Mouse (Mus musculus) T-helper 17 cell (primary cell): Measurements from ENCODE around the gene Ttc28.

Source experiments
- in situ Hi-C, 2 experiments: fragments of 300-600 bp; cut with MboI, MseI; formaldehyde crosslinking; loops; 1 replicate in 1 of 2; 2 replicates in 1 of 2; pipeline ENCODE4 v1.15.1; 2025; ENCODE audit warnings: high pct_unique_total_duplicates in 2 of 2

The Ttc28 gene

DNA sequence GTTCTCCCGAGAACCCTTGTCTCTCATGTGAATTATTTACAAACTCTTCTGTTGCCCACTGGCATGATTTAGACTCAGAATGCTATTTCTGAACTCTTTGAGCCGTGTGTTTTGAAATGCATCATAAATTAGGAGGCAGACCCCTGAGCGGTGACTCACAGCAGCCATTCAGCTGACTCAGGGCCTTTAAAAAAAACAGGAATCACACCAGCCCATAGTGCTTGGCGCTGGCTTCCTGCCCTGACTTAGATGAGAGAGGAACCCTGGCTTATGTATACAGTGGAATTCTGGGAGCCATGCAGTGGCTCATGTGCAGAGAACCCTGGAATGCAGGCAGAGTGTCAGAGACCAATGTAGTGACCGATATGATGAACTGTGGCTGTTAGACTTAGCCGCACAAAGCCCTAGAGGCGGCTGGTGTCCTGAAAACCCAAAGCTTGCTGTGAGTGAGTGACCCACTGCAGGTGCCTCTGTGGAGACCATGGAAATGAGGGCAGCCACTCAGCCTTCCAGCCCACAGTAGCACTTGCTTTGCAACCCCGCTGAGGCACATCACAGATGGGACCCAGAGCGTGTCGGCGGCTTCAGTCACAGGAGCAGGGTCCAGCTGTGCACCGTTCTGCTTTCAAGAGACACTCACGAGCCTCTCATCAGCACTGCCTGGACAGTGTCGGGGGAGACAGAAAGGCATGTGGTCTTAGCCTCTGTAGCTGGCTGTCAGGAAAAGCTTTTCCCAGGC lies 348.9 kb downstream of the Ttc28 start:
- in situ Hi-C loops: no loop called here

DNA sequence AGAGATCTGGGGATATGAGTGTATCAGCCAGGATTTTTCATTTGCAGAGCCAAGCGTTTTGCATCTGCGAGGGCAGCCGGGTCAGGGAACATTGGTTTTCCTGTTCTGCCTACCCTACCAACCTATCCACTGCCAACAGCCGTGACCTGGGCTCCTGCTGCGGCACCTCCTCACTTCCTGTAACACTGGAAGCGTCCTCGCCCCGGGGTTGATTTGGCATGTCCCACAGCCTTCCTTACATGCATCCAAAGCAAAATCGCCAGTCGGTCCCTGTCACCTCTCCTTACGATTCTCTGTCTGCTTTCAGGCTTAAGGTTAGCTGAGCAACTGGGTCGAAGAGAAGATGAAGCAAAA lies 349.4 kb downstream of the Ttc28 start:
- in situ Hi-C loops: no loop called here

DNA sequence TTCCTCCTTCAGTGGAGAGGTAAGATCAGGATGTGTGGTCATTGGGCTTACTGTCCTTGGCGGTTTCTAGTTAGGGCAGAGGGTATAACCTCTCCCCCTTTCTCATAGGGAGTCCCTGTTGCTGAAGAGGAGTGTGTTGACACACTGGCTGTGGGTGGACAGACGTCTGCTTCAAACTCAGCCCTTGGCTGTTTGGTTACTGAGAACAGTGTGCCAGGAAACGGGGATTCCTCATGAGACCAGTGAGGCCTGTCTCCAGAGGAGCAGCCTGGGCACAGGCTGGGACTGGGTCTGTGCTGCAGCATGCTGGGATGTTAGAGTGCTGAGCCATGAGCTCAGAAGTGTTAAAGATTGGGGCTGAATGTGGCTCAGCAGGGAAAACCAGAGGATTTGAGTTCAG lies 350.1 kb downstream of the Ttc28 start:
- in situ Hi-C loops: loop anchor here in 1 of 2 experiments (10.0 kb wide), 1 partner anchor 305 kb away; no protein-coding TSS in a partner anchor

DNA sequence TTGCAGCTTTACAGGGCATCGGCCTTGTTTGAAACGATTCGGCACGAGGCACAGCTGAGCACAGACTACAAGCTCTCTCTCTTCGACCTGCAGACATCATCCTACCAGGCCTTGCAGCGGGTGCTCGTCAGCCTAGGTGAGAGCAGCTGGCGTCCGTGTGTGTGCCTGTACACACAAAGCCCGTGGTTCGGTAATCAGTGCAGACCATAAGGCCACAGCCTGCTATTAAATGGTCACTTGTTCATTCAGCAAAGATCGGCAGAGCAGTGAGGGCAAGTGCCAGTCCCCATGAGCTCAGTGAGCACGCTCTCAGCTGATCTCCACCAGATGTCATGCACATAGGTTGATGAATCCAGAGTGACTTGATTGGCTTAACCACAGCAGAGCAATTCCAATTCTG lies 351.4 kb downstream of the Ttc28 start:
- in situ Hi-C loops: loop anchor here in 1 of 2 experiments (10.0 kb wide), 1 partner anchor 304 kb away; no protein-coding TSS in a partner anchor

DNA sequence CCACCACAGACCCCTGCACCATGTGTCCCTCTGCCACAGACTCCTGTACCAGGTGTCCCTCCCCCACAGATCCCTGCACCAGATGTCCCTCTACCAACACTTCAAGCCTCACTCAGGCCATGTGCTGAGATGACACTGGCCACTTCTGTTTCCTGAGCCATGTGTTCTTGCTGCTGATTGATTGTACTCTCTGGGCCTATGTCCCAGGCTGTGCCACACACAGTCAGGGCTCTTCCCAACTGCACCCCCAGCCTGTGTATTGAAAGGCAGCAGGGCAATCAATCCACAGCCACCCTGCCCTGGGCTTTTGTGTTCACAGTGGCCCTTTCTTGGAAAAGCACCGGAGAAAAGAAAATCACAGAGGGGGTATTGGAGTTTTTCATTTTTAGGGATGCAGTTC lies 352.2 kb downstream of the Ttc28 start:
- in situ Hi-C loops: loop anchor here in 1 of 2 experiments (10.0 kb wide), 1 partner anchor 303 kb away; no protein-coding TSS in a partner anchor

DNA sequence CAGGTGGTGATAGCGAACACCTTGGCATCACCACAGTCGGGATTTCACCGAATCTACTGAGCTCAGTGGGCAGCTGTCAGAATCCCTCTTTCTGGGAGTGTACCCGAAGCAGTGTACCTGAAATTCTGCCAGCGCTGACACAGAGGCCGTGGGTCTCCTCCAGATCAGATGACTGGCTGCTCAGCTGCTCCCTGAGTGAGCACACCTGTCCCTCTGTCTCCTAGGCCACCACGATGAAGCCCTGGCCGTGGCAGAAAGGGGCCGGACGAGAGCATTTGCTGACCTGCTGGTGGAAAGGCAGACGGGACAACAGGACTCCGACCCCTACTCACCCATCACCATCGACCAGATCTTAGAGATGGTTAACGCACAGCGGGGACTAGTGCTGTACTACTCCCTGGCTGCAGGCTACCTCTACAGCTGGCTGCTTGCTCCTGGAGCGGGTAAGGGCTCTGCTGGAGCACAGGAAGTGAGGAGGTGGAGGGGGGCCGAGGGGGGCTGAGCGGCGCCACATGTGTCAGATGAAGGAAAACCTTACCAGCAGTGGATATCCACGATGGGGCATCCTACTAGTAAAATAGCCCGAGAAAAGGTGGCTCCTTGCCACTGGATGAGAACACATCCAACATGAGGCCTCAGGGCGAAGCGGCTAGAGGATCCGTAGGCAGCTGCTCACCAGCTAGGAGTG lies 353.6 kb downstream of the Ttc28 start:
- in situ Hi-C loops: loop anchor here in 1 of 2 experiments (10.0 kb wide), 1 partner anchor 302 kb away; no protein-coding TSS in a partner anchor

DNA sequence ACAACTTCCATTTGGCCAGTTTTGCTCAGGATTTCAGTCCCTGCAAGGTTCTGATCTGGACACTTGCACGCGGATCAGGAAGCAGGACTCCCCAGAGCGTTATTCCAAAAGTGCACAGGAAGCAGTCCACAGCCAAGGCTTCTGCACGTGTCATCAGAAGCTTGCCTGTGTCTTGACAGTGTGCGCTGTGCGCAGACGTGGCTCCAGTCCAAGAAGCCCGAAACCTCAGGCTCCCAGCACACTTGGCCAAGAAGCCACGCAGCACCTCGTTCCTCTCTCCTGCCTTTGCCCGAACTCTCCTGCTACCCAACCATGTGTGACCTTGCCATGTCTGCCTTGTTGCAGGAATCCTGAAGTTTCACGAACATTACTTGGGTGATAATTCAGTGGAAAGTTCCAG lies 355.5 kb downstream of the Ttc28 start:
- in situ Hi-C loops: loop anchor here in 1 of 2 experiments (10.0 kb wide), 1 partner anchor 300 kb away; no protein-coding TSS in a partner anchor

DNA sequence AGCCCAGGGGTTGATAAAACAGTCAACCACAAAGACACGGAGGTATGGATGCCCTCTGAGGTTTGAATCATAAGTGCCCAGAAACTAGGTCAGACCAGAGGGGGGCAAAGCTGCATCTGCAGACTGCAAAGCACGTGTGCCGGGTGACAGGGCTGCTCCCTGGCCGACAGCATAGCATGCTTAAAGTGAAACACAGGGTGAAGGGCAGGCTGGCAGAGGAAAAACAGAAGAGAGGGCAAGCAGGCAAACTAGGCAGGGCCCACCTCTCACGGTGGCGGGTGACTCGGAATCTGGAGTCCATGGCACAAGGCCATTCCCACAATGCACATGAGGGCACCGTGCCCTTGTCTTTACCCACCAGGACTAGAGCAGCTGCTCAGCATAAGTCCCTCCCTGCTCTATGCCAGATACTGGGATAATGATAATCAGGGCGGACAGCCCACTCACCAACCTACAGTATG lies 357.6 kb downstream of the Ttc28 start:
- in situ Hi-C loops: loop anchor here in 1 of 2 experiments (10.0 kb wide), 1 partner anchor 298 kb away; no protein-coding TSS in a partner anchor

DNA sequence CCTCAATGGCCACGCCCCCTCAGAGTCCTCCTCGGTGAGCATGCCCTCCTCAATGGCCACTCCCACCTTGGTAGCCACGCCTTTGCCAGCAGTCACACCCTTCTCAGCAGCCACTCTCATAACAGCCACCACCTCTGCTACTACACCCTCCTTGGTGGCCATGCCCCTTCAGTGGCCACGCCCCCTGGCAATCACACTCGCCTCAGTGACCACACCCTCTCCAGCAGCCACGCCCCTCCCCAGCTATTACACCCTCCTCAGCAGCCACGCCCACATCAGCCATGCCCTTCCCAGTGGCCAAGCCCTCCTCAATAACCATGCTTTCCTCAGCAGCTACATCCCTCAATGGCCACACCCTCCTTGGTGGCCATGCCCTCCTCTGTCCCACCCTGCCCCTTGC lies 359.6 kb downstream of the Ttc28 start:
- in situ Hi-C loops: loop anchor here in 1 of 2 experiments (10.0 kb wide), 1 partner anchor 296 kb away; no protein-coding TSS in a partner anchor

DNA sequence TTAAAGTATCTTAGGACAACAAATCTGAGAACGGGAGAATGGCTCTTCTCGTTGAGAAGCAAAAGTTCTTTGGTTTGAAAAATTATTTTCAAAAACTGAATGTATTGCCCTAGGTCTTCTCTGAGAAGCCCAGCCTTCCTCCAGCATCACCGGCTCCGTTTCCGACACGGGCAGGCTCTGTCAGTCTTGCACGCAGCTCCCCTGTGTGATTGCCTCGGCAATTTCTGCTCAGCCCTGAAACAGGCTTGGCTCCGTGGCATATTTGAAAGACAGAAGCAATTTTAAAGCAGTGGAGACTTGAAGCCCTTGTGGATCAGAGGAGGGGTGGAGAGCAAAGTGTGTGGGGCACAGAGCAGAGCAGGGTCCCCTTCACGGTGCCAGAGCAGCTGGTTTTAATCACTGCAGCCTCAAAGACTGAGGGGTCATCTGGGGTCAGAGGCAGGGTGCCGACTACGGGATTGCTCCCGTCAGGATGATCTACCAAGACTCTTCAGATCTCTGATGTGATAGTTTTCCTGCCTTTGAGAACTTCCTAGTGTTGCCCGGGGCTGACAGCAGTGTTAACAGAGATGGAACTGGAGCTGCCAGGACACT lies 363.9 kb downstream of the Ttc28 start:
- in situ Hi-C loops: no loop called here

DNA sequence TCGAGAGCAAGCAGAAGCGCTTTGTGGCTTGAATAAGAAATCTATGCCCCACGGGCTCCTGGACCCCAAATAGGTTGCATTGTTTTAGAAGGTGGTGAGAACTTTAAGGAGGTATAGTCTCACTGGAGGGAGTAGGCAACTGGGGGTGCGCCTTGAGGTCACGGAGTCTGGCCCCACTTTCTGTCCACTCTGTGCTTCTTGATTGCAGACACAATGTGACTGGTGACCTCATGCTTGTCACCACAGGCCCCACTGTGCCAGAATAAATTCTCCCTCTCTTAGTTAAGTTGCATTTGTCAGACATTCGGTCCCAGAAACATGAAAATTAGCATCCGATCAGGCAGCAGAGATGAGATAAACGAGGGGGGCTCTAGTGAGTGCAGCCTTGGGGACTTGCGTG lies 364.5 kb downstream of the Ttc28 start:
- in situ Hi-C loops: no loop called here

DNA sequence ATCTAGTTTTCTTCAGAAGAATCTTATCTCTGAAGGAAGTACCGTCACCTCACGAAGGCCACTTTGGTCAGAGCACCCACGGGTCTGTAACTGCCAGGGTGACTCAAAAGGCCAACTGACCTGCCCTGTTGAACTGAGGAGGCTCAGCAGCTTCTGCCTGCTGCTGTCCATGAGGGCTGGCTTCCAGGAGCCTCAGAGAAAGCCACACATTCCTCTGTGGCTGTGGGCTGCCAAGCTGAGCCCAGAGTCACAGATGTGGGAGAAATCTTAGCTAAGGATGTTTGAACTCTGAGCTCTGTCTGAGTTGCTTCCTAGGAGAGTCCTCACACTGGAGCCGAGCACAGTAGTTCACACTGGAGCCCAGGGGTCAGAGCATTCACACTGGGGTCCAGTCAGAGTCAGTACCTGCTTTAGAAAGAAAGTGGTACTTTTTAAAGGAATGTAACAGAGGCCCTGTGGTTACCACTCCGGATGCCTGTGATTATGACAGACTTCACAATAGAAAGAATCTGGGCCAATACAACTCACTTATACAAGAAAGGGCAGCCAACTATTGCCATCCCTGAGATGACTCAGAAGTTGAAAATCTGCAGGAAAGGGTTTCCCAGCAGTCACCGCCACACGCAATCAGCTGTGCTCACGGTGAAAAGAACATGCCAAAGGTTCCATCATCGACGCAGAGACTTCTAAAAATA lies 368.1 kb downstream of the Ttc28 start:
- in situ Hi-C loops: no loop called here

DNA sequence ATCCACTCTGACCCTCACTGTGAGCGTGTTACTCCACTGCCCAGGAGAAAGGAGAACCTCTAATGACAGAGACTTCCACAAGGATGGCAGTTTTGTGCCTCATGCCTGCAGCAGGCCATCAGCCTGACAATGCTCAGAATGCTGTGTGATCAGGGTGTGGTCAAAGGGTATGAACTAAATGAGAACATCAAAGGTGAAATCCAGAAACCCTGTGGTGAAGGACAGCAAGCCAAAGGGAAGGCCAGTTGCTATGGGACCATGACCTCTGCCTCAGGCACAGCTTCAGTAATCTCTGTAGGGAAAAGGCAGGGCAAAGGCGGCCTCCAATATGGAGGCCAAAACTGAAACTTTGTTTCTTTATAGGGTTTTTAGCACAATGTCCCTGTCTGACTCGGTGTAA lies 372.5 kb downstream of the Ttc28 start:
- in situ Hi-C loops: no loop called here

DNA sequence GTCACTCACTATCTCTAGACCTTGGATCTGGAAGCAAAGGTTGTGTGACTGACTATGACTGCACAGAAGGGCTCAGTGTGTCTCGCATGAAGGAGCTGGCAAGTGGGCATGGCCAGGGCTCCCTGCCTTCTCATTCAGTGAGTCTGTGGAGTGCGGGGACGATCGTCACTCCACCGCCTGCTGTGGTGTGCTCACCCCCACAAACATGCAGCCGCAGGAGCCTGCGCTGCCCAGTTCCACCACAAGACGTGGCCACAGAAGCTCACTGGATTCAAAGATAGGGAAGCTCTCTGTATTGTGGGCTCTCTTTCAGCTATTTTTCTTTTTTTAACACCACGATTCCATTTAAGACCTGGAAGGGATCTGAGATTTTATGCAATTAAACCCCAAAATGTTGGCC lies 374.8 kb downstream of the Ttc28 start:
- in situ Hi-C loops: no loop called here

DNA sequence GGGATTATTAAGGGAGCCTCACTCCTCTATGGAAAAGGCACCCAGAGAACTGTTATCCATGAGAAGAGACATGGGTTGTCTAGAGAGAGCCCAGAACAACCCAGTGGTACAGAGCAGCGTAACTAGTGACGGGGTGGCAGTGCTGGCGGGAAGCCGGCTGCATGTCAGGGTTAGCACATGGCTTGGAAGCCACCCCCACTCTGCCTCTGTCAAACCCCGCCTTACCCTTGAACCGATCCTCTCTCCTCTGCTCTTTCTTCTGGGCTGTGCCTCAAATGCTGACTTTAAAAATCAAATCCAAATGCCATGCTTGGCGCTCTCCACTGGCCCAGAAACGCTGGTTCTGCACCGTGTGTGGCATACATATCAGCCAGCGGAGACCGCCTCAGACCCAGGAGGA lies 375.2 kb downstream of the Ttc28 start:
- in situ Hi-C loops: loop anchor here in 1 of 2 experiments (5.0 kb wide), 1 partner anchor 42 kb away; no protein-coding TSS in a partner anchor

DNA sequence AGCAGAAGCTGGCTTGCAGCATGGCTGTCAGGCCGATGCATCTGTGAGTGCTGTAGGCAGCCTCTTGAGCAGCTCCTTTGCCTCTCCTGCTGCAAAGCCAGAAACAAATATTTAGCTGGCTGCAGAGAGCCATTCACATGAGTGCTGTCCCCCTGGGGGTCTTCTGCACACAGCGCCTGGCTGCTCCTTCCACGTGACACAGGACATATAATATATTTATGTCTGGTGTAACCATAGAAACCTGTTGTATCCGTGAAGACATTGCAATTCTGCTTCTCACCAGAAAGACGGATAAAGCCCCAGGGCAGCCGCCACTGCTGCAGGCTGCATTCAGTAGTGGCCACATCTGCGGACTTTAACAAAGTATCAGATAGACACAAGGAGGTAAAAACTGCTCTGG lies 376.6 kb downstream of the Ttc28 start:
- in situ Hi-C loops: loop anchor here in 1 of 2 experiments (5.0 kb wide), 1 partner anchor 44 kb away; no protein-coding TSS in a partner anchor

DNA sequence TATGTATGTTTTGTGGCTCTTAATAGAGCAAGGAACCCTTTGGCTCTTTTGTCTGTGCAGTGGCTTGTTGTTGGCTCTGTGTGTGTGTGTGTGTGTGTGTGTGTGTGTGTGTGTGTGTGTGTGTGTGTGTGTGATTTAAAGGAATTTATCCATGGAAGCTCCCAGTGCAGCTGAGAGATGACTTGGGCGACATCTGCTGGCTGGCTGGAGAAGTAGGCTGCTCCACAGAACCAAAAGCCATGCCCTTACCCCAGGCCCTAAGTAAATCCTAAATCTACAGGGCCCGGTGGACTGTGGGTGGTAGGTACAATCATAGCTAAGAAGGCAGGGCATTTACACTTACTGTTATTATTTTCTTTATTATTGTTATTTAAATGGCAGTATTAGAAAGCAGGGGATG lies 377.5 kb downstream of the Ttc28 start:
- in situ Hi-C loops: loop anchor here in 1 of 2 experiments (5.0 kb wide), 1 partner anchor 45 kb away; no protein-coding TSS in a partner anchor

DNA sequence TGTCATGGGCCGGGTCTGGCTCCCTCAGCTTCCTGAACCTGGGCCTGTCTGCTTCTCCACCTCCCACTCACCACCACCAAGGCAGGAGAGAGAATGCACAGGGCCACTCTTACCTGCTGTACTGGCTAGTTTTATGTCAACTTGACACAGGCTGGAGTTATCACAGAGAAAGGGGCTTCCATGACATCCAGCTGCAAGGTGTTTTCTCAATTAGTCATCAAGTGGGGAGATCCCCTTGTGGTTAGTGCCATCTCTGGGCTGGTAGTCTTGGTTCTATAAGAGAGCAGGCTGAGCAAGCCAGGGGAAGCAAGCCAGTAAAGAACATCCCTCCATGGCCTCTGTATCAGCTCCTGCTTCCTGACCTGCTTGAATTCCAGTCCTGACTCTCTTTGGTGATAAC lies 381.6 kb downstream of the Ttc28 start:
- in situ Hi-C loops: loop anchor here in 1 of 2 experiments (10.0 kb wide), 1 partner anchor 1156 kb away; the partner anchor contains the start of gene Gtpbp6

DNA sequence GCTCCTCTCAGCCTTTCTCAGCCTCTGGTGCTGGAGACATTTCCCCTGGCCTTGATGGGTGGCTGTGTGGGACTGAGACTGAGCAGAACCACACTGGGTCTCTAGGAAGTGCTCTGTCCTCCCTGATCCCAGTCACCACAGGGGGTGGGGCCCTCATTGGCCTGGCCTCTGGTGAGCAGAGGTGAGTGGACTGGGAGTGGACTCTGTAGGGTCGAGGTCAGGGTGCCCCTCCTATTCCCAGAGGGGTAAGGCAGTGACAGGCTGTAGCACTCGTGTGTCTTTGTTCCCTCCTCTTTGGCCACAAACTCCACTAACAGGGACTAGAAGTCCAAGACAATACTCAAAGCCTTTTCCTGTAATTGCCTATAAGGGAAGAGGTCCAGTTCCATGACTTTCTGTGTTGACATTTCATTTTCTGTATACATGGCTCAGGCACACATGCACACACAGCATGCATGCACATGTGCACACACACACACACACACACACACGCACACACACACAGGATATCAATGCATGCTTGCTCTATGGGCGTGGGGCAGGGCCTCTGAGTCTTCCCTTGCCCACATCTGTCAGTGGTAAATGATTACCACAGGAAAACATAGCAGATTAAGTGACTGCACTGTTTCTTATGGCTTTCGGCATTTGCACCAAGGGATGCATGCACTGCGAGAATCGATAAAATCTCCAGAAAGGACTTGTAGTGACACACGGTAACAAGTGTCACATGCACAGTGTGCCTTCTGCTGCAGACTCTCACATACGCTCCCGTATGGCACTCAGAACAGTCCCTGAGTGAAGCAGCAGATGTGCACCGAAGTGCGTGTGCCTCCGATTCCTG lies 382.4 kb downstream of the Ttc28 start:
- in situ Hi-C loops: loop anchor here in 1 of 2 experiments (10.0 kb wide), 1 partner anchor 1157 kb away; the partner anchor contains the start of gene Gtpbp6
